Mouse (Mus musculus) heart, embryonic 10.5 days (tissue): ENCODE results near the gene Eif3c. TPM values are rescaled to one million over a fixed set of nuclear protein-coding genes. Genes with fewer than 3 reads are reported as not detected.

Experiments
- DNase-seq: peaks from one replicate; pipeline ENCODE4 v3.0.0-alpha.2; 2017; ENCODE audit warnings: low spot score
- H3K27ac ChIP-seq: fragments of 300-500 bp; sonication (generic); 2 replicates; pipeline ENCODE4 v1.5.1; 2016; ENCODE audit warnings: mild to moderate bottlenecking
- H3K27me3 ChIP-seq: fragments of 300-500 bp; sonication (generic); 2 replicates; pipeline ENCODE4 v1.6.1; 2016; ENCODE audit warnings: mild to moderate bottlenecking; ENCODE audit not compliant: poor library complexity, insufficient read depth, severe bottlenecking
- H3K36me3 ChIP-seq: fragments of 300-500 bp; sonication (generic); 2 replicates; pipeline ENCODE4 v1.6.1; 2016; ENCODE audit warnings: mild to moderate bottlenecking, moderate library complexity
- H3K4me1 ChIP-seq: fragments of 300-500 bp; sonication (generic); 2 replicates; pipeline ENCODE4 v1.6.1; 2016; ENCODE audit warnings: mild to moderate bottlenecking
- H3K4me3 ChIP-seq: fragments of 300-500 bp; sonication (generic); 2 replicates; pipeline ENCODE4 v1.5.1; 2016; ENCODE audit warnings: mild to moderate bottlenecking, moderate library complexity
- H3K9me3 ChIP-seq: fragments of 300-500 bp; sonication (generic); 2 replicates; pipeline ENCODE4 v1.6.1; 2016; ENCODE audit warnings: mild to moderate bottlenecking, moderate library complexity
- WGBS: fragments of 180-500 bp; shearing (Covaris S2); methylation state at CpG from one replicate; pipeline ENCODE4 v1.1.7; 2016; 5-methylcytosine and 5-hydroxymethylcytosine counted together
- polyA plus RNA-seq: library from polyadenylated mRNA; unstranded; fragments of >200 nt; fragmentation: Nextera tagmentation; extraction: Ambion mirVana; gene quantifications from 2 replicates; pipeline ENCODE4 v1.2.1, GENCODE M21; 2016

Gene Eif3c
- polyA plus RNA-seq, 1 experiment from 2014 or later = 179 TPM

GRCm38 (mm10) chr7:126537820-126538585, 28.2 kb downstream of the Eif3c start:
- H3K4me1 ChIP-seq = 0 out of 2 replicates have a peak, but pooled peaks cover 4% of the 10 kb centered on the region
- H3K9me3 ChIP-seq = no peaks in the 10 kb centered on the region
- H3K36me3 ChIP-seq = 0 out of 2 replicates have a peak, but pooled peaks cover 2% of the 10 kb centered on the region
- peaks cover 20% of the 10 kb centered on the region for H3K27me3 ChIP-seq
- no peak overlapping the region for H3K27ac ChIP-seq
- DNase-seq = peak; percentile 72
- 70% methylated on average over 5 of the region's 5 CpGs for WGBS
- H3K4me3 ChIP-seq = no peak overlapping the region

- H3K27me3 ChIP-seq = peaks cover 20% of the 10 kb centered on the region
- no peaks in the 10 kb centered on the region for H3K36me3 ChIP-seq
- no peaks in the 10 kb centered on the region for H3K9me3 ChIP-seq
- peak overlapping the region; percentile 53 for H3K4me3 ChIP-seq
- DNase-seq = peak; percentile 69
- WGBS = 64% methylated on average over 9 of the region's 9 CpGs
- no peak overlapping the region for H3K27ac ChIP-seq
- 0 out of 2 replicates have a peak, but pooled peaks cover 4% of the 10 kb centered on the region for H3K4me1 ChIP-seq
Observed at GRCm38 (mm10) chr7:126536466-126536865, 29.7 kb downstream of the Eif3c start.

GRCm38 (mm10) chr7:126535766-126536165, 30.4 kb downstream of the Eif3c start:
- H3K27me3 ChIP-seq = peaks cover 20% of the 10 kb centered on the region
- H3K36me3 ChIP-seq = no peaks in the 10 kb centered on the region
- WGBS = 2% methylated on average over 28 of the region's 28 CpGs
- DNase-seq = peak; percentile 76
- H3K9me3 ChIP-seq = no peaks in the 10 kb centered on the region
- 0 out of 2 replicates have a peak, but pooled peaks cover 4% of the 10 kb centered on the region for H3K4me1 ChIP-seq
- H3K4me3 ChIP-seq = peak overlapping the region; percentile 53
- H3K27ac ChIP-seq = peak overlapping the region; percentile 75

- Histone ChIP-seq H3K4me1 (0 out of 2 replicates have a peak, but pooled peaks cover 4% of the 10 kb centered on the region), H3K4me3 (no peak overlapping the region), H3K36me3 (no peaks in the 10 kb centered on the region), H3K9me3 (no peaks in the 10 kb centered on the region), H3K27ac (no peak overlapping the region), H3K27me3 (peaks cover 20% of the 10 kb centered on the region)
- WGBS = 63% methylated on average over 1 of the region's 1 CpGs
- DNase-seq = peak; percentile 56
Observed at GRCm38 (mm10) chr7:126533434-126533833, 32.8 kb downstream of the Eif3c start.

- peak; percentile 66 for DNase-seq
- Histone ChIP-seq H3K4me1 (no peaks in the 10 kb centered on the region), H3K36me3 (no peaks in the 10 kb centered on the region), H3K4me3 (no peak overlapping the region), H3K9me3 (no peaks in the 10 kb centered on the region), H3K27ac (peak overlapping the region; percentile 71), H3K27me3 (no peaks in the 10 kb centered on the region)
- 24% methylated on average over 1 of the region's 1 CpGs for WGBS
Observed at GRCm38 (mm10) chr7:126528166-126528577, 38.0 kb downstream of the Eif3c start.

- H3K4me1 ChIP-seq = no peaks in the 10 kb centered on the region
- 74% methylated on average over 3 of the region's 3 CpGs for WGBS
- H3K36me3 ChIP-seq = no peaks in the 10 kb centered on the region
- H3K9me3 ChIP-seq = no peaks in the 10 kb centered on the region
- no peak overlapping the region for H3K4me3 ChIP-seq
- no peak overlapping the region for H3K27ac ChIP-seq
- no peak for DNase-seq
- no peaks in the 10 kb centered on the region for H3K27me3 ChIP-seq
Observed at GRCm38 (mm10) chr7:126523316-126523715, 42.9 kb downstream of the Eif3c start.

- no peaks in the 10 kb centered on the region for H3K36me3 ChIP-seq
- no peaks in the 10 kb centered on the region for H3K9me3 ChIP-seq
- peak; percentile 74 for DNase-seq
- no peak overlapping the region for H3K4me3 ChIP-seq
- WGBS = 66% methylated on average over 2 of the region's 2 CpGs
- H3K4me1 ChIP-seq = no peaks in the 10 kb centered on the region
- H3K27ac ChIP-seq = no peak overlapping the region
- H3K27me3 ChIP-seq = no peaks in the 10 kb centered on the region
Observed at GRCm38 (mm10) chr7:126519513-126519912, 46.7 kb downstream of the Eif3c start.

GRCm38 (mm10) chr7:126518261-126518941, 47.8 kb downstream of the Eif3c start:
- Histone ChIP-seq H3K9me3 (no peaks in the 10 kb centered on the region), H3K36me3 (no peaks in the 10 kb centered on the region), H3K4me1 (no peaks in the 10 kb centered on the region), H3K27me3 (no peaks in the 10 kb centered on the region), H3K27ac (no peak overlapping the region), H3K4me3 (no peak overlapping the region)
- DNase-seq = peak; percentile 67
- 86% methylated on average over 5 of the region's 5 CpGs for WGBS

GRCm38 (mm10) chr7:126511287-126511686, 54.9 kb downstream of the Eif3c start:
- no peaks in the 10 kb centered on the region for H3K9me3 ChIP-seq
- H3K27ac ChIP-seq = no peak overlapping the region
- H3K36me3 ChIP-seq = no peaks in the 10 kb centered on the region
- H3K4me1 ChIP-seq = no peaks in the 10 kb centered on the region
- H3K27me3 ChIP-seq = no peaks in the 10 kb centered on the region
- no peak for DNase-seq
- 65% methylated on average over 3 of the region's 3 CpGs for WGBS
- H3K4me3 ChIP-seq = no peak overlapping the region

GRCm38 (mm10) chr7:126507126-126507778, 59.0 kb downstream of the Eif3c start:
- Histone ChIP-seq H3K4me3 (no peak overlapping the region), H3K9me3 (no peaks in the 10 kb centered on the region)
- DNase-seq = no peak

GRCm38 (mm10) chr7:126504913-126505312, 61.3 kb downstream of the Eif3c start:
- Histone ChIP-seq H3K36me3 (peaks cover 14% of the 10 kb centered on the region), H3K4me1 (peaks cover 11% of the 10 kb centered on the region; the same call in 1 of the 2 replicates), H3K27me3 (no peaks in the 10 kb centered on the region), H3K4me3 (no peak overlapping the region), H3K9me3 (no peaks in the 10 kb centered on the region), H3K27ac (no peak overlapping the region)
- WGBS = 75% methylated on average over 2 of the region's 2 CpGs
- DNase-seq = no peak

More at GRCm38 (mm10) chr7:126507126-126507778, 59.0 kb downstream of the Eif3c start:
- H3K4me1 ChIP-seq = peaks cover 5% of the 10 kb centered on the region; the same call in 1 of the 2 replicates
- no peaks in the 10 kb centered on the region for H3K27me3 ChIP-seq
- no peak overlapping the region for H3K27ac ChIP-seq
- H3K36me3 ChIP-seq = no peaks in the 10 kb centered on the region
- WGBS = 82% methylated on average over 8 of the region's 8 CpGs

GRCm38 (mm10) chr7:126503273-126503878, 62.8 kb downstream of the Eif3c start, which contains the start of gene Atxn2l:
Atxn2l (minus strand) TSS chr7:126503437.
- DNase-seq = peak; percentile 99
- Histone ChIP-seq H3K4me3 (peak within 1 kb of the TSS; percentile 100), H3K27me3 (no peaks in the 10 kb centered on the region), H3K36me3 (peaks cover 29% of the 10 kb centered on the region), H3K4me1 (peaks cover 11% of the 10 kb centered on the region; the same call in 1 of the 2 replicates), H3K9me3 (no peaks in the 10 kb centered on the region), H3K27ac (peak within 1 kb of the TSS; percentile 100)
- WGBS = under 1% methylated on average over 67 of the region's 72 CpGs
